Mouse (Mus musculus) layer of hippocampus, postnatal 10 days (tissue): ENCODE data around the gene Srms. TPM values are rescaled to one million over a fixed set of nuclear protein-coding genes. Genes with fewer than 3 reads are reported as not detected.

Source experiments
- DNase-seq, 2 experiments: peaks; one replicate each; pipeline ENCODE4 v3.0.0; 2021; ENCODE audit warnings: low spot score in 2 of 2
- total RNA-seq, 2 experiments: library from RNA; stranded (reverse); gene quantifications; 2 replicates each; pipeline ENCODE4 v1.2.3; 2021

Gene Srms
- total RNA-seq, 2 experiments from 2014 or later: 0.25 TPM; not detected in 1

DNA sequence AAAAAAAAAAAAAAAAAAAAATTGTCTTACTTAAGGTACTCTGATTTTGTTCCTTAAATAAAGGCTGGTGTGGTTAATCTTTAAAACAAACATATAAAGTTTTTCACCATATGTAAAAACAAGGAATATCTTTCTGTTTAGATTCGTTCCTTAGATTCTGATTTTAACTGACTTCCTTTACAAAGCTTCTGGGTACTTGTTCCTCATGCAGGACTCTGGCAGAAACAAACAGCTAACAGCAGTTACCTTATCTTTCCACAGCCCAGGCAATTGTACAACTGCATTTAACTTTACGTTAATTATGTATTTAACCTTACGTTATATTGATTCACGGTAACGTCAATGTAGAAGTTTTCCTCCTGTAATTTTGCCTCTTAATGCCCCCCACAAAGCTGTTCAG, 46.5 kb downstream of the Srms start:
- no peak for DNase-seq

GRCm38 (mm10) chr2:181160821-181161220, 52.2 kb downstream of the Srms start:
- peak in 1 of 2 experiments; percentile 6 for DNase-seq

DNA sequence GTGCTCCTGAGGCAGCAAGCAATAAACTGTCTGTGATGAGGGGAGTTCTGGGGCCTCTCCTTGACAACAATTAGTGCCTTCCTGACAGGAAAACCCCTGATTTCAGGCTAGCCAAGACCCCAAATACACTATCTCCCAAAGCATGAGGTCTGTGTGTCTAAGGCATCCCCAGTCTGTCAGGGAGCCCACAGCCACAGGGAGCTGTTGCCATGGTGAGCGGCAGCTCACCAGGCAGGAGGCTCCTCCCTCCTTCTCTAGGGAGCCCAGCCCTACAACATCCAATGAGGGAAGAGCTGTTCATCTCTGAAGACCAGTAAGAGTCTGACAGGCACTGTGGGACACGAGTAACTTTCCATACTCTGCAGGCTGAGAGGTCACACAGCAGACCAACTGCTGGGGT, 53.2 kb downstream of the Srms start:
- peak; percentile 57 to 69 for DNase-seq

GRCm38 (mm10) chr2:181159091-181159514, 53.9 kb downstream of the Srms start:
- peak; percentile 37 to 58 for DNase-seq

DNA sequence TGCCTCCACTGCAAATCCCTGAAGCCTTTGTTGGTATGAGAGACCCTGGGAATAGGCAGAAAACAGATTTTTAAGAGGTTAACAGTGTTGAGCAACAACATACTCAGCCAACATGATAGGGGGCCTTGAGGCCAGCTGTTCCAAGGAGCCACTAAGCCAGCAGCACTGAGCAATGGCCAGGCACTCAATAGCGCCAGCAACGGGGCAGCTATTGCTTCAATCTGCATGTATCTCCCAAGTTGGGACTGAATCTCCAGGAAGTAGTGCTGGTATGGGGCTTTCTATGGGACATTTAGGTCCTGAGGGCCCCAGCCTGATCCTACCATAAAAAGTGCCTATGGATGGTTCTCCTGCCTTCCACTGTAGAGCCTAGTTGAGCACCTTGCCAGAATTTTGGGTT, 54.5 kb downstream of the Srms start:
- DNase-seq: peak in 1 of 2 experiments; percentile 6

DNA sequence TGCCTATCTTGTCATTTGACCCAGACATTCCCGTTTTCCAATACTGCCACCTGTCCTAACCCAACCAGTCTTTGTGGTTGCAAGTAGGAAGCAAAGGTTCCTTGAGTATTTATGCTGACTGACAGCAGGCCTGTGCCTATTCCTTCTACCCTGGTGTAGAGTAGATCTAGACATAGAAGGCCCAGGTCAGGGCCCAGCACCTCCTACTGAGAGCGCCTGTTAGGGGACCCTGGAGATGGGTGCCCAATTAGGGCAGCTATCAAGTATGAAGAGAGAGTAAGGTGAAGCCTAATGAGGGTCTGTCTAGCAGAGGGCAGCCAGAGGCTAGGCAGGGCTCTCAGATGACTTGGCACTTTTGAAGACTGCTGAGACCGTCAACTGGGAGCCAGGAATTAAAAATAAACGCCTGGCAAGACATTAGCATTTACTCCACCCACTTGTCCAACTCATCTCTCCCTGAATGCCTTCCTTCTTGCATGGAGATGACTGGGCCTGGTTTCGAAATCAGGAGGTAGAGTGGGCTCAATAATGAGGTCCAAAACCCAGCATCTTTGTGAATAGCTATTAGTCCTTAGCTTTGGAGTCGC, 55.2 kb downstream of the Srms start:
- no peak for DNase-seq

DNA sequence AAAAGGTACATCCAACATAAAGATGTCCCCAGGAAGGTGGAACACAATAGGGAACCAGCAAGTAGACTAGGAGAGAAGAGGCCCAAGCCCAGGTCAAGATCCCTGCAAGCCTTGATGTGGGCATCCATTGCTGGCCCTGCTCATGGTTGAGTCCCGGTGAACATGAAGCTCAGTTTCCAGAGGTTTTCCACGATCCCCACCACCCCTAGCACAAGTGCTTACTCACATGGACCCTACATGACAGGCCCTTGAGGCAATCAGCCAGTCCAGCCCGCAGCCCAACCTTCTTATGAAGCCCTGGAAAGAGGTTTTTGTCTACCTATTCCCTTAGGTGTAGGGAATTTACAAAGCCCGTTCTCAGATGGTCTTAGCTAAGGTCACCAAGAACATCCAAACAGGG, 55.8 kb downstream of the Srms start:
- DNase-seq: peak in 1 of 2 experiments; percentile 27

DNA sequence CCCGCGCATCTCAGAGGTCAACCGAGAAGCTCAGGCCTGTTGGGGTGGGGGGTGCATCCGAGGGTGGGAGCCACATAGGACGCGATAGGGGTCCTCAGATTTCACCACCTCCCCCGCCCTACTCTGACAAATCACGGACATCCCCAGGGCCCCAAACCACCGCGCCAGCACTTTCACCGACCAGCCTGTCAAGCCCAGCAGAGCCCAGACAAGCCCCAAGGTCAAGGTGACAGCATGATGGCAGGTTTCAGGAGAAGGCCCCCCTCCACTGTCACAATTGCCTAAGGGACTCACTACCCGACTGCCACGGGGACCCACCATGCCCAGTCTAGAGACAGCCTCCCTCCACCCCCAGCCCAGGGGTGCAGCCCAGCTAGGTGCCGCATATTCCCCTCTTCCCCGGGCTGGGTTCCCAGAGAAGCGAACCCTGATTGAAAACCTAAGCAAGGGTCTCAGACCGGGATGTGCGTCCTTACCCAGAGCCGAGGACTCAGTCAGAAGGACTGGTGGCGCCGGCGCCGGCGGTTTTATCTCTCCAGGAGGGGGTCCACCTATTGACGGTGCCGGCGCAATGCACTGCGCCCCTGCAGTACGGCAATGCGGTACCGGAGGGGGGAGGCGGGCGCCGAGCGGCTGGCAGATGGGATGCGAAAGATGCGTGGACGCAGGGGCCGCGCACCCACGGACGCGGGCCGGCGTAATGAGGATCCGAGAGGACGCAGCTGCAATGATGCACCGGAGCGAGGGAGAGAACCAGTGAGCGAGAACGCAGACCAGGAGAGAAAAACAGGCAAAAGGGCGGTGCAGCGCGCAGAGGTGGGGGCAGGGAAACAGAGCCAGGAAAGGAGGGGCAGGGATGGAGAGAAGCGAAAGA, 56.5 kb downstream of the Srms start, which contains the start of gene Eef1a2:
Eef1a2 (minus strand) TSS at position 767 of the 874 bp plus-strand sequence.
- DNase-seq: peak; percentile 68 to 82

- DNase-seq: peak in 1 of 2 experiments; percentile 53
These were observed 57.2 kb downstream of the Srms start for GRCm38 (mm10) chr2:181155801-181156200.

Other genes with a start within 250 kb of the Srms start
- 100 to 1,000 TPM; 114 to 118 TPM for gene Arfgap1, start 246.0 kb downstream of the Srms start, total RNA-seq
- gene Col20a1, start 226.7 kb downstream of the Srms start, total RNA-seq: 1 to 10 TPM; 1.0 to 1.2 TPM
- gene Chrna4, start 169.6 kb downstream of the Srms start, total RNA-seq: 10 to 100 TPM; 32.4 to 33.7 TPM
- 100 to 1,000 TPM; 213 to 234 TPM for gene Kcnq2, start 77.9 kb downstream of the Srms start, total RNA-seq
- 100 to 1,000 TPM; 674 to 713 TPM for gene Eef1a2, start 56.2 kb downstream of the Srms start, total RNA-seq
- 100 to 1,000 TPM; 135 to 146 TPM for gene Ppdpf, start 25.9 kb downstream of the Srms start, total RNA-seq
- gene Ptk6, start 10.4 kb downstream of the Srms start, total RNA-seq: not detected
- gene Fndc11, start 6.8 kb upstream of the Srms start, total RNA-seq: not detected
- 1 to 10 TPM; 1.2 to 1.8 TPM for gene Helz2, start 28.8 kb upstream of the Srms start, total RNA-seq
- 10 to 100 TPM; 17.5 to 18.6 TPM for gene Gmeb2, start 74.8 kb upstream of the Srms start, total RNA-seq
- gene Stmn3, start 101.3 kb upstream of the Srms start, total RNA-seq: 1,000 to 10,000 TPM in 1 of 2 experiments, 100 to 1,000 TPM in 1; 968 to 1,016 TPM
- gene Rtel1, start 106.6 kb upstream of the Srms start, total RNA-seq: 10 to 100 TPM; 39.5 to 46.1 TPM
- 10 to 100 TPM; 64.3 to 74.5 TPM for gene Zgpat, start 151.7 kb upstream of the Srms start, total RNA-seq
- gene Arfrp1, start 152.2 kb upstream of the Srms start, total RNA-seq: 10 to 100 TPM; 35.4 to 40.8 TPM
- 10 to 100 TPM; 30.3 to 32.0 TPM for gene Lime1, start 166.9 kb upstream of the Srms start, total RNA-seq
- gene Zbtb46, start 246.2 kb upstream of the Srms start, total RNA-seq: 10 to 100 TPM; 14.7 to 17.5 TPM